Mouse (Mus musculus) limb, embryonic 15.5 days (tissue): ENCODE data around the gene 9530003J23Rik. TPM values are rescaled to one million over a fixed set of nuclear protein-coding genes. Genes with fewer than 3 reads are reported as not detected.

Experiments
- ATAC-seq: fragments of 200-750 bp; cut with Nextera tagmentation; 2 replicates; pipeline ENCODE4 v1.8.0; 2017; ENCODE audit warnings: low read depth, moderate TSS enrichment; ENCODE audit not compliant: insufficient number of reproducible peaks, low FRiP score, low TSS enrichment
- H3K27ac ChIP-seq: fragments of 300-500 bp; sonication (generic); 2 replicates; pipeline ENCODE4 v1.5.1; 2015; ENCODE audit warnings: moderate library complexity, mild to moderate bottlenecking, inconsistent platforms
- H3K27me3 ChIP-seq: fragments of 300-500 bp; sonication (generic); 2 replicates; pipeline ENCODE4 v1.6.1; 2015; ENCODE audit warnings: inconsistent platforms
- H3K36me3 ChIP-seq: fragments of 300-500 bp; sonication (generic); 2 replicates; pipeline ENCODE4 v1.6.1; 2015; ENCODE audit warnings: inconsistent platforms
- H3K4me1 ChIP-seq: fragments of 300-500 bp; sonication (generic); 2 replicates; pipeline ENCODE4 v1.6.1; 2015; ENCODE audit warnings: inconsistent platforms
- H3K4me2 ChIP-seq: fragments of 300-500 bp; sonication (generic); 2 replicates; pipeline ENCODE4 v1.6.1; 2015; ENCODE audit warnings: mild to moderate bottlenecking, inconsistent platforms
- H3K4me3 ChIP-seq: fragments of 300-500 bp; sonication (generic); 2 replicates; pipeline ENCODE4 v1.5.1; 2015; ENCODE audit warnings: mild to moderate bottlenecking, inconsistent platforms
- H3K9ac ChIP-seq: fragments of 300-500 bp; sonication (generic); 2 replicates; pipeline ENCODE4 v1.6.1; 2015; ENCODE audit warnings: inconsistent platforms
- H3K9me3 ChIP-seq: fragments of 300-500 bp; sonication (generic); 2 replicates; pipeline ENCODE4 v1.6.1; 2016; ENCODE audit warnings: inconsistent platforms
- WGBS: fragments of 180-500 bp; shearing (Covaris S2); methylation state at CpG from one replicate; pipeline ENCODE4 v1.1.7; 2015; 5-methylcytosine and 5-hydroxymethylcytosine counted together
- polyA plus RNA-seq: library from polyadenylated mRNA; unstranded; fragments of >200 nt; fragmentation: Nextera tagmentation; extraction: Ambion mirVana; gene quantifications from 2 replicates; pipeline ENCODE4 v1.2.1, GENCODE M21; 2015

9530003J23Rik gene
- polyA plus RNA-seq, 1 experiment from 2014 or later, result not detected

DNA sequence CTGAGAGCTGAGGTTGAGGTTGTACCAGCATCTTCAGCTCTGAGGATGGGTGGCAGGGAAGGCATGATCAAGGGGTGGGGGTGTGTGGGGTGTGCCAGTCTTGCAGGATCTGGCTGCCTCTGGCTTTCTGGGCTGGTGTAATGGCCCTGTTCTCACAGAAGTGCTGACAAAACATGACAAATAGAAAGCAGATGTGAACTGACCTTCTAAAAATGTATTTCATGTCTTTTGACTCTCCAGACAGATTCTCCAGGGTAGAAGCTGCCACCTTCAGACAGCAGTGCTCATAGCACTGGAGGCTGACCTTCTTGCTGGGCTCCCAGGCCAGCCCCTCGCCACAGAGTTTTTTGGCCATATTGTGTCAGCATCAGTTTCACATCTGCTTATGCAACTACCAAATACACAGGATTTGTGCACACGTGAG, 34.9 kb downstream of the 9530003J23Rik start:
- Histone ChIP-seq H3K4me3 (no peak overlapping the region), H3K9me3 (no peaks in the 10 kb centered on the region), H3K4me1 (peaks cover 10% of the 10 kb centered on the region), H3K4me2 (no peak overlapping the region), H3K36me3 (no peaks in the 10 kb centered on the region), H3K9ac (no peak overlapping the region), H3K27me3 (no peaks in the 10 kb centered on the region), H3K27ac (no peak overlapping the region)
- ATAC-seq, result no peak
- 70% methylated on average over 2 of the region's 2 CpGs for WGBS

- Histone ChIP-seq H3K9me3 (no peaks in the 10 kb centered on the region), H3K27ac (no peak overlapping the region), H3K4me1 (peaks cover 10% of the 10 kb centered on the region), H3K4me3 (no peak overlapping the region), H3K27me3 (no peaks in the 10 kb centered on the region), H3K36me3 (no peaks in the 10 kb centered on the region), H3K4me2 (no peak overlapping the region), H3K9ac (no peak overlapping the region)
- no peak for ATAC-seq
- 74% methylated on average over 17 of the region's 17 CpGs for WGBS
Measured at GRCm38 (mm10) chr10:117202981-117203557, 35.4 kb downstream of the 9530003J23Rik start.

GRCm38 (mm10) chr10:117199701-117200100, 38.8 kb downstream of the 9530003J23Rik start:
- no peak overlapping the region for H3K4me2 ChIP-seq
- H3K36me3 ChIP-seq, result no peaks in the 10 kb centered on the region
- H3K4me1 ChIP-seq, result peaks cover 10% of the 10 kb centered on the region
- H3K27me3 ChIP-seq, result no peaks in the 10 kb centered on the region
- H3K9me3 ChIP-seq, result no peaks in the 10 kb centered on the region
- 62% methylated on average over 3 of the region's 3 CpGs for WGBS
- H3K4me3 ChIP-seq, result no peak overlapping the region
- ATAC-seq, result no peak
- no peak overlapping the region for H3K27ac ChIP-seq
- H3K9ac ChIP-seq, result no peak overlapping the region

DNA sequence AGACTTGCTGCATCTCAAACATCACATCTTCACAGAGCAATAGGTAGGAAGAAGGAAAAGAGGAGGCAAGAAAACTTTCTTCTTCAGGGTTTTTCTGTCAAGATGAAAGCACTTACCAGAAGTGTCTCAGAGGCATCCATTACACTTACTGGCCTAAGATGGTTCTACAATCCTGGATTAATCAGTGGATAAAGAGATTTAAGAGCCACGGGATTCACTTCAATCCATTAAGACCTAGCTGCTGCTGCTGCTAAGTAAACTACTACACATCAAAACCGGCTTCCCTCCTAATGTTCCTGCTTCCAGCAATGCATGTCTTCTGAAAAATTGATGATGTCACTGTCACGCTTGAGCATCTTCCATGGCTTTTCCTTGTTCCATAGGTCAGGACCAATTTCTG, 41.8 kb downstream of the 9530003J23Rik start:
- no peak overlapping the region for H3K4me2 ChIP-seq
- no peak overlapping the region for H3K4me3 ChIP-seq
- H3K9ac ChIP-seq, result no peak overlapping the region
- no peak for ATAC-seq
- peaks cover 4% of the 10 kb centered on the region; the same call in 1 of the 2 replicates for H3K4me1 ChIP-seq
- H3K9me3 ChIP-seq, result no peaks in the 10 kb centered on the region
- H3K36me3 ChIP-seq, result no peaks in the 10 kb centered on the region
- H3K27me3 ChIP-seq, result no peaks in the 10 kb centered on the region
- WGBS, result 82% methylated on average over 3 of the region's 3 CpGs
- H3K27ac ChIP-seq, result no peak overlapping the region

GRCm38 (mm10) chr10:117195748-117196147, 42.8 kb downstream of the 9530003J23Rik start:
- no peak overlapping the region for H3K27ac ChIP-seq
- no peaks in the 10 kb centered on the region for H3K9me3 ChIP-seq
- WGBS, result 94% methylated on average over 4 of the region's 4 CpGs
- no peaks in the 10 kb centered on the region for H3K36me3 ChIP-seq
- H3K4me2 ChIP-seq, result no peak overlapping the region
- H3K4me1 ChIP-seq, result peaks cover 4% of the 10 kb centered on the region; the same call in 1 of the 2 replicates
- no peak for ATAC-seq
- no peak overlapping the region for H3K9ac ChIP-seq
- no peak overlapping the region for H3K4me3 ChIP-seq
- no peaks in the 10 kb centered on the region for H3K27me3 ChIP-seq

GRCm38 (mm10) chr10:117195005-117195404, 43.5 kb downstream of the 9530003J23Rik start:
- Histone ChIP-seq H3K27ac (no peak overlapping the region), H3K4me1 (peaks cover 4% of the 10 kb centered on the region; the same call in 1 of the 2 replicates), H3K27me3 (no peaks in the 10 kb centered on the region), H3K9me3 (no peaks in the 10 kb centered on the region), H3K4me2 (no peak overlapping the region), H3K4me3 (no peak overlapping the region), H3K36me3 (no peaks in the 10 kb centered on the region), H3K9ac (no peak overlapping the region)
- 80% methylated on average over 12 of the region's 12 CpGs for WGBS
- ATAC-seq, result no peak

DNA sequence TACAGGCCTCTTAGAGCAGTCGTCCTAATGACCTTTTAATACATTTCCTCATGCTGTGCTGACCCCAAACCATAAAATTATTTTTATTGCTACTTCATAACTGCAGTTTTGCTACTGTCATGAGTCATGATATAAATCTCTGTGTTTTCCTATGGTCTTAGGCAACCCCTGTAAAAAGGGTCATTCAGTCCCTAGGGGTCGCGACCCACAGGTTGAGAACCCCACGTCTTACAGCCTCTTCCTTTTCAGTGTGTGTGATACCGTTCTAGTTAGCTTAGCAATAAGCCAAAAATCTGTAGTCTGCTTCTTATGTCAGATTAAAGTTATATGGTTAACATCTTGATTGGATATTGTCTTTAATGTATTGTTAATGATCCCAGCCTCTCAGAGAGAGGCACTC, 45.1 kb downstream of the 9530003J23Rik start:
- no peak overlapping the region for H3K4me3 ChIP-seq
- H3K9me3 ChIP-seq, result no peaks in the 10 kb centered on the region
- 60% methylated on average over 5 of the region's 5 CpGs for WGBS
- no peak overlapping the region for H3K9ac ChIP-seq
- H3K27me3 ChIP-seq, result no peaks in the 10 kb centered on the region
- no peaks in the 10 kb centered on the region for H3K36me3 ChIP-seq
- H3K4me2 ChIP-seq, result no peak overlapping the region
- H3K27ac ChIP-seq, result no peak overlapping the region
- ATAC-seq, result no peak
- H3K4me1 ChIP-seq, result no peaks in the 10 kb centered on the region

DNA sequence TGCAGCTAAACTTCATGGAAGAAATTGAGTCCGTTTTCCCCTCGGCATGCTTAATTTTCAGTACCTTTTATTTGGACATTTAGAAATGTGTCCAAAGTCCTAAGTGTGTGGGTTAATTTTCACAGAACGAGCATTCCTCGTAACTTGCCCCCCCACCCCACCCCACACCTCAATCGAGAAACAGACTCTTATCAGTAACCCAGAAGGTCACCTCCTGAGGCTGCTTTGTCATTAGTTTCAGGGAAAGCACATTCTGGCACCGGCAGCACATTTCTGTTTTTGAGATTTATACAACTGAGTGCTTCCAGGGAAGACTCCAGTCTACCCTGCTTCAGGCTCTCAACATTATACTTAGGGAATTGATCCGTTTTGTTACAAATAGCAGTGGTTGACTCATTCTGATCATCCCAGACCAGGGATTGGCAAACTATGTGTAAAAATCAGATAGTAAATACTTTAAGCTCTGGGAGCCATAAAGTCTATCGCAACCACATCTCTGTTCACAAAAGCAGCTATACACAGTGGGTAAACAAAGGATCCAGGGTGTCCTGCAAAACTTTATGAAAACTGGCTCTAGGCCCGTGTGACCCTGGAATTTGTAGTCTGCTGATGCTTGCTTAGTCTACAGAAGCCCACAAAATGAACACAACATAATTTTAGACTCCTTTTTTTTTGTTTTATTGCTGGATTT, 53.0 kb downstream of the 9530003J23Rik start:
- H3K27ac ChIP-seq, result no peak overlapping the region
- WGBS, result 47% methylated on average over 9 of the region's 9 CpGs

More for the DNA sequence above, 53.0 kb downstream of the 9530003J23Rik start:
- Histone ChIP-seq H3K9me3 (no peaks in the 10 kb centered on the region), H3K4me2 (no peak overlapping the region), H3K9ac (no peak overlapping the region), H3K36me3 (no peaks in the 10 kb centered on the region), H3K27me3 (no peaks in the 10 kb centered on the region), H3K4me1 (no peaks in the 10 kb centered on the region; the same call in 1 of the 2 replicates), H3K4me3 (no peak overlapping the region)
- ATAC-seq, result no peak

Other genes starting within 250 kb of the 9530003J23Rik start
- not detected in 2 replicates for gene Lrrc10, start 193.4 kb downstream of the 9530003J23Rik start, polyA plus RNA-seq
- gene Cct2, start 174.9 kb downstream of the 9530003J23Rik start, polyA plus RNA-seq, result 210 and 233 TPM in 2 replicates
- gene Frs2, start 90.2 kb downstream of the 9530003J23Rik start, polyA plus RNA-seq, result 18.5 and 20.6 TPM in 2 replicates
- gene Yeats4, start 14.2 kb downstream of the 9530003J23Rik start, polyA plus RNA-seq, result 52.5 and 54.9 TPM in 2 replicates
- 119 and 143 TPM in 2 replicates for gene Lyz2, start 43.6 kb upstream of the 9530003J23Rik start, polyA plus RNA-seq
- gene Lyz1, start 54.2 kb upstream of the 9530003J23Rik start, polyA plus RNA-seq, result 0.12 and 0.27 TPM in 2 replicates
- 125 TPM in 2 replicates for gene Cpsf6, start 141.3 kb upstream of the 9530003J23Rik start, polyA plus RNA-seq